Mouse (Mus musculus): Measurements from ENCODE around the gene Ano2. TPM values are rescaled to one million over a fixed set of nuclear protein-coding genes. Genes with fewer than 3 reads are reported as not detected.
A peak's percentile ranks its signal among the peaks of the same experiment; 100 is the strongest.

Ano2 gene
- polyA plus RNA-seq, 1 experiment from 2014 or later, result 0.54 TPM

GRCm38 (mm10) chr6:125776291-125776690, 86.1 kb downstream of the Ano2 start:
- Histone ChIP-seq H3K9ac (ENCODE audit: low read depth, low read length) (no peak overlapping the region), H3K4me3 (ENCODE audit: low read depth, low read length) (no peak overlapping the region), H3K27ac (ENCODE audit: low read length) (no peak overlapping the region), H3K27me3 (ENCODE audit: control insufficient read depth, insufficient read depth, low read depth, low read length) (no peaks in the 10 kb centered on the region), H3K4me1 (ENCODE audit: control insufficient read depth, insufficient read depth, low read length) (no peaks in the 10 kb centered on the region), H3K4me2 (ENCODE audit: low read length) (no peak overlapping the region), H3K36me3 (ENCODE audit: control insufficient read depth, insufficient read depth, low read length) (no peaks in the 10 kb centered on the region), H3K9me3 (replicated peaks; ENCODE audit: control insufficient read depth, low read length, poor library complexity, severe bottlenecking) (no peaks in the 10 kb centered on the region)
- WGBS, result 80% methylated on average over 5 of the region's 5 CpGs
- ATAC-seq, result no peak

GRCm38 (mm10) chr6:125802954-125803353, 112.7 kb downstream of the Ano2 start:
- Histone ChIP-seq H3K4me2 (ENCODE audit: low read length) (no peak overlapping the region), H3K36me3 (ENCODE audit: control insufficient read depth, insufficient read depth, low read length) (no peaks in the 10 kb centered on the region), H3K9me3 (replicated peaks; ENCODE audit: control insufficient read depth, low read length, poor library complexity, severe bottlenecking) (no peaks in the 10 kb centered on the region), H3K27me3 (ENCODE audit: control insufficient read depth, insufficient read depth, low read depth, low read length) (no peaks in the 10 kb centered on the region), H3K4me1 (ENCODE audit: control insufficient read depth, insufficient read depth, low read length) (no peaks in the 10 kb centered on the region), H3K27ac (ENCODE audit: low read length) (no peak overlapping the region), H3K9ac (ENCODE audit: low read depth, low read length) (no peak overlapping the region), H3K4me3 (ENCODE audit: low read depth, low read length) (no peak overlapping the region)
- ATAC-seq, result no peak
- WGBS, result 84% methylated on average over 8 of the region's 8 CpGs

- Histone ChIP-seq H3K4me1 (ENCODE audit: control insufficient read depth, insufficient read depth, low read length) (no peaks in the 10 kb centered on the region), H3K27me3 (ENCODE audit: control insufficient read depth, insufficient read depth, low read depth, low read length) (no peaks in the 10 kb centered on the region), H3K9me3 (replicated peaks; ENCODE audit: control insufficient read depth, low read length, poor library complexity, severe bottlenecking) (no peaks in the 10 kb centered on the region), H3K4me2 (ENCODE audit: low read length) (peak overlapping the region; percentile 36), H3K4me3 (ENCODE audit: low read depth, low read length) (no peak overlapping the region), H3K9ac (ENCODE audit: low read depth, low read length) (no peak overlapping the region), H3K27ac (ENCODE audit: low read length) (no peak overlapping the region), H3K36me3 (ENCODE audit: control insufficient read depth, insufficient read depth, low read length) (no peaks in the 10 kb centered on the region)
- WGBS, result 46% methylated on average over 20 of the region's 20 CpGs
- ATAC-seq, result no peak
These were observed 113.3 kb downstream of the Ano2 start for GRCm38 (mm10) chr6:125803364-125804011.

GRCm38 (mm10) chr6:125808996-125809649, 118.9 kb downstream of the Ano2 start:
- no peak for ATAC-seq
- 72% methylated on average over 9 of the region's 9 CpGs for WGBS
- no peaks in the 10 kb centered on the region for H3K9me3 ChIP-seq (replicated peaks; ENCODE audit: control insufficient read depth, low read length, poor library complexity, severe bottlenecking)

GRCm38 (mm10) chr6:125811395-125811794, 121.2 kb downstream of the Ano2 start:
- ATAC-seq, result no peak
- Histone ChIP-seq H3K9me3 (replicated peaks; ENCODE audit: control insufficient read depth, low read length, poor library complexity, severe bottlenecking) (no peaks in the 10 kb centered on the region), H3K27ac (ENCODE audit: low read length) (no peak overlapping the region), H3K27me3 (ENCODE audit: control insufficient read depth, insufficient read depth, low read depth, low read length) (no peaks in the 10 kb centered on the region), H3K36me3 (ENCODE audit: control insufficient read depth, insufficient read depth, low read length) (no peaks in the 10 kb centered on the region), H3K9ac (ENCODE audit: low read depth, low read length) (no peak overlapping the region), H3K4me1 (ENCODE audit: control insufficient read depth, insufficient read depth, low read length) (no peaks in the 10 kb centered on the region), H3K4me2 (ENCODE audit: low read length) (no peak overlapping the region), H3K4me3 (ENCODE audit: low read depth, low read length) (no peak overlapping the region)
- WGBS, result 44% methylated on average over 2 of the region's 2 CpGs

More at GRCm38 (mm10) chr6:125808996-125809649, 118.9 kb downstream of the Ano2 start:
- H3K4me3 ChIP-seq (ENCODE audit: low read depth, low read length), result no peak overlapping the region
- H3K27ac ChIP-seq (ENCODE audit: low read length), result no peak overlapping the region
- H3K9ac ChIP-seq (ENCODE audit: low read depth, low read length), result no peak overlapping the region
- no peaks in the 10 kb centered on the region for H3K4me1 ChIP-seq (ENCODE audit: control insufficient read depth, insufficient read depth, low read length)
- H3K27me3 ChIP-seq (ENCODE audit: control insufficient read depth, insufficient read depth, low read depth, low read length), result no peaks in the 10 kb centered on the region
- H3K36me3 ChIP-seq (ENCODE audit: control insufficient read depth, insufficient read depth, low read length), result no peaks in the 10 kb centered on the region
- H3K4me2 ChIP-seq (ENCODE audit: low read length), result no peak overlapping the region

- Histone ChIP-seq H3K36me3 (ENCODE audit: control insufficient read depth, insufficient read depth, low read length) (no peaks in the 10 kb centered on the region), H3K4me1 (ENCODE audit: control insufficient read depth, insufficient read depth, low read length) (no peaks in the 10 kb centered on the region), H3K9me3 (replicated peaks; ENCODE audit: control insufficient read depth, low read length, poor library complexity, severe bottlenecking) (no peaks in the 10 kb centered on the region), H3K27ac (ENCODE audit: low read length) (no peak overlapping the region), H3K4me3 (ENCODE audit: low read depth, low read length) (no peak overlapping the region), H3K9ac (ENCODE audit: low read depth, low read length) (no peak overlapping the region), H3K4me2 (ENCODE audit: low read length) (no peak overlapping the region), H3K27me3 (ENCODE audit: control insufficient read depth, insufficient read depth, low read depth, low read length) (no peaks in the 10 kb centered on the region)
- no peak for ATAC-seq
- WGBS, result 92% methylated on average over 4 of the region's 4 CpGs
These were observed 147.9 kb downstream of the Ano2 start for GRCm38 (mm10) chr6:125838121-125838520.

GRCm38 (mm10) chr6:125841284-125841683, 151.1 kb downstream of the Ano2 start:
- Histone ChIP-seq H3K4me2 (ENCODE audit: low read length) (no peak overlapping the region), H3K4me3 (ENCODE audit: low read depth, low read length) (no peak overlapping the region), H3K36me3 (ENCODE audit: control insufficient read depth, insufficient read depth, low read length) (no peaks in the 10 kb centered on the region), H3K27ac (ENCODE audit: low read length) (no peak overlapping the region), H3K9ac (ENCODE audit: low read depth, low read length) (no peak overlapping the region), H3K9me3 (replicated peaks; ENCODE audit: control insufficient read depth, low read length, poor library complexity, severe bottlenecking) (peaks cover 4% of the 10 kb centered on the region; the same call in 1 of the 2 replicates), H3K4me1 (ENCODE audit: control insufficient read depth, insufficient read depth, low read length) (no peaks in the 10 kb centered on the region), H3K27me3 (ENCODE audit: control insufficient read depth, insufficient read depth, low read depth, low read length) (no peaks in the 10 kb centered on the region)
- WGBS, result 91% methylated on average over 3 of the region's 3 CpGs
- no peak for ATAC-seq

- 86% methylated on average over 4 of the region's 4 CpGs for WGBS
- H3K9me3 ChIP-seq (replicated peaks; ENCODE audit: control insufficient read depth, low read length, poor library complexity, severe bottlenecking), result no peaks in the 10 kb centered on the region
- H3K4me1 ChIP-seq (ENCODE audit: control insufficient read depth, insufficient read depth, low read length), result no peaks in the 10 kb centered on the region
- no peak overlapping the region for H3K9ac ChIP-seq (ENCODE audit: low read depth, low read length)
- H3K4me3 ChIP-seq (ENCODE audit: low read depth, low read length), result no peak overlapping the region
- no peaks in the 10 kb centered on the region for H3K27me3 ChIP-seq (ENCODE audit: control insufficient read depth, insufficient read depth, low read depth, low read length)
- H3K27ac ChIP-seq (ENCODE audit: low read length), result no peak overlapping the region
- H3K36me3 ChIP-seq (ENCODE audit: control insufficient read depth, insufficient read depth, low read length), result no peaks in the 10 kb centered on the region
- no peak for ATAC-seq
- no peak overlapping the region for H3K4me2 ChIP-seq (ENCODE audit: low read length)
These were observed 161.0 kb downstream of the Ano2 start for GRCm38 (mm10) chr6:125851196-125851595.

- Histone ChIP-seq H3K4me1 (ENCODE audit: control insufficient read depth, insufficient read depth, low read length) (no peaks in the 10 kb centered on the region), H3K4me2 (ENCODE audit: low read length) (no peak overlapping the region), H3K9ac (ENCODE audit: low read depth, low read length) (no peak overlapping the region), H3K27ac (ENCODE audit: low read length) (no peak overlapping the region), H3K9me3 (replicated peaks; ENCODE audit: control insufficient read depth, low read length, poor library complexity, severe bottlenecking) (no peaks in the 10 kb centered on the region), H3K36me3 (ENCODE audit: control insufficient read depth, insufficient read depth, low read length) (no peaks in the 10 kb centered on the region), H3K4me3 (ENCODE audit: low read depth, low read length) (no peak overlapping the region), H3K27me3 (ENCODE audit: control insufficient read depth, insufficient read depth, low read depth, low read length) (no peaks in the 10 kb centered on the region)
- WGBS, result 74% methylated on average over 1 of the region's 1 CpGs
- no peak for ATAC-seq
These were observed 168.1 kb downstream of the Ano2 start for GRCm38 (mm10) chr6:125858294-125858693.
